Mouse (Mus musculus) layer of hippocampus, adult 8-10 months (tissue): ENCODE measurements around the gene Ttll3. TPM values are rescaled to one million over a fixed set of nuclear protein-coding genes. Genes with fewer than 3 reads are reported as not detected.

Experiments
- DNase-seq, 2 experiments: peaks; one replicate each; pipeline ENCODE4 v3.0.0; 2022; ENCODE audit warnings: low spot score in 2 of 2
- total RNA-seq, 4 experiments: library from RNA; stranded (reverse); gene quantifications; 2 replicates each; pipeline ENCODE4 v1.2.4; 2022

Ttll3 gene
- total RNA-seq, 4 experiments from 2014 or later, result 17.2 to 21.6 (median 19.6) TPM

DNA sequence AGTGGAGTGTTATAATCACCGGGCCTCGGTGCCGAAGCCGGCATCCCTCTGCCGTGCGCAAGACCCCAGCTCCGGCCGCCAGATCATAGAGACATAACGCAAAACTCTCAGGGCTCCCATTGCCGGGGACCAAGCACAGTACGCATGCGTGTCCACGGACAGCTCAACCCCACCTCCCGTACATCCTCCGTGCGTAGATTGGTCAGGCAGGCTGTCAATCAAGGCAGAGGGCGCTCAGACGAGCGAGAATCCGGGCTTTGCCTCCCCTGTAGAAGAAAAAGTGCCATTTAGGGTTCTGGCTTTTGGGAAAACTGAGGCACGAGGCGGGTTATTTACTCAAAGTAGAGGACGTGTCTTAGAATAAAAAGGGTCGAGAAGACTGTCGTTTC is 30.1 kb downstream of the Ttll3 start, which contains the start of gene Rpusd3:
TSS of gene Rpusd3 (minus strand) at position 142 of the 389 bp plus-strand sequence.
- peak; percentile 94 to 97 for DNase-seq

DNA sequence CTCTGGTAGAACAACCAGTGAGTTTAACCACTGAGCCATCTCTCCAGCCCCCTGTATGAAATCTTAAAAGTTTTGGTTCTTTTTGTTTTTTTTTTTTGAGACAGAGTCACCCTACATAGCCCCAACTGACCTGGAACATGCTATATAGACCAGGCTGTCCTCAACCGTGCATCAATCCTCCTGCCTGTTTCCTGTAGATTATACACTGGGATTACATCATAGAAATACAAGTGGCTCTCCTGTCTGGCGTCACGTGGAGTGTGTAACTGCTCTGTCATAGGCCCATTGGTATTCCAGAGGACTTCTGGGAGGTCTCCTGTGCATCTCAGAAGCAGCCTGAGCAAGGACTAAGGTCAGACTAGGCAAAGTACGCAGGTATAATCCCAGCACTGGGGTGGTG is 33.9 kb downstream of the Ttll3 start:
- DNase-seq, result no peak

DNA sequence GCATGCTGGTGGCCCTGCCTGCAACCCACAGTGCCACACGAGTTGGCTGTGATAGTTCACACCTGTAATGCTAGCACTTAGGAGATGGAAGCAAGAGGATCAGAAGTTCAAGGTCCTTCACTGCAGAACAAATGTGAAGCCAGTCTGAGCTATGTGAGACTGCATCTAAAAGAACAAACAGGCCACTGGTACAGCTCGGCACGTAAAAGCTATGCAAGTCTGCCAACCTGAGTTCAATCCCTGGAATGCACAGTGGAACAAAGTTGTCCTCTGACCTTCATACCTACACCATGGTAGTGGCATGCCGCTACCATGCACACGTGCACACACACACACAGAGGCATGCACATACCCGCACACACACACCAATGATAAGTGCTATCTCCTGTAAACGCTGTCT is 35.1 kb downstream of the Ttll3 start:
- DNase-seq, result no peak

DNA sequence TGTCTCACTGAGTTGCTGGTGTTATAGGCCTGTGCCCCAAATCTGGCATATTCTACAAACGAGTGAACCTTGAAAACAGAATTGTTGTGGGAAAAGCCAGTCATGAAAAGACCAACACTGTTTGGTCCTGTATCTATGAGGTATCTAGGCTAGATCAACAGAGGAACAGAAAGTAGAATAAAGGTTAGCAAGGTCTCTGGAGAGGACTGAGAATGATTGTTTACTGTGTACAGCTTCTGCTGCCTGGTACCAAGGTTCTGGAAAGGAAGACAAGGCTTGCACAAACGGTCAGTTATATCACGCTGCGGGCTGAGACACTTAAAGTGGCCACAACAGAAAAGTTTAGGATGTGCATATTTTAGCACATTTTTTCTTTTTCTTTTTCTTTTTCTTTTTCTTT is 37.6 kb downstream of the Ttll3 start:
- no peak for DNase-seq

DNA sequence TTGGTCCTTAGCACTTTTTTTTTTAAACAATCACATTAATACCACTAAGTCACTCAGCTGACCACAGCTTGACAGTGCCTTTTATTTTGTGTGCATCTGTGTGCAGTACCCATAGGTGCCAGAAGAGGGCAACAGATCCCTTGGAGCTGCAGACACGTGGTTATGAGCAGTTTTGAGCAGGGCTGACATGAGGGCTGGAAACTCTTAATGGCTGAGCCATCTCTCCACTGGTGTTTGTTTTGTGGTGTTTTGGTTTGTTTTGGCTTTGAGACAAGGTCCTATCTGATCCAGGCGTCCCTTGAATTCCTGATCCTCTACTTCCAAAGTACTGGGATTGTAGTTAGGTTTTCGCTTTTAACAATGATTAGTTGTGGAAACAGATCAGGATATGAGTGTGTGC is 38.3 kb downstream of the Ttll3 start:
- no peak for DNase-seq

DNA sequence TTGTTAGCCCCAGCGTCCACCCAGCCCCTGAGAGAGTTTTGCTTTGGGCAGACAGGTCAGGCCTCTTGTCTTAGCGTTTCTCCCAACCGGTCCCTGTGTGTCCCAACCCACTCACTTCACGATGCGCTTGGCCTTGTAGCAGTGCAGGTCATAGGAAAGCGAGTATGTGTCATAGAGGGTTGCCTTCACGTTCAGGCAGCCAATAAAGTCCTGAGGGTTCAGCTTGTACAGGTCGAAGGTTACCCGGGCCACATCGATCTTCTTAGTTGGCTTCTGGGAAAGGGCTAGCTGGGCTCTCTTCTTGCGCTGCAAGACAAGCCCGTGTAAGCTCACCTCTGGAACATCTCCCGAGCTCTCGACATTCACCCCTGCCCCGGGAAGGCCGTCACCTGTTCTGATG is 38.9 kb downstream of the Ttll3 start:
- DNase-seq, result no peak

DNA sequence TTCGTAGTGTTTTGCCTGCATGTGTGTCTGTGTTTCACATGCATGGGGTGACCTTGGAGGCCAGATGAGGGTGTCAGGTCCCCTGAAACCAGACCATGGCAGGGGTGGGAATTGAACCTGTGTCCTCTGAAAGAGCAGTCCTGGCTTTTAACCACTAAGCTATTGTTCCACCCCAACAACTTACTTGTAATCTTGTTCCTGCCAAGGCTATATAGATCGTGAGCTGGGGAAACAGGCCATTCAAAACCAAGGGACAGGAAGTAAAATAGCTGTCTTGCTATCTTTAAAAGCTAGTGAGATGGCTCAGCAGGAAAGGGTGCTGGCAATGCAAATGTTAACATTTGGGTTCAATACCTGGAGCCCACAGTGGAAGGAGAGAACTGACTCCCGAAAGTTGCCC is 40.9 kb downstream of the Ttll3 start:
- DNase-seq, result no peak

DNA sequence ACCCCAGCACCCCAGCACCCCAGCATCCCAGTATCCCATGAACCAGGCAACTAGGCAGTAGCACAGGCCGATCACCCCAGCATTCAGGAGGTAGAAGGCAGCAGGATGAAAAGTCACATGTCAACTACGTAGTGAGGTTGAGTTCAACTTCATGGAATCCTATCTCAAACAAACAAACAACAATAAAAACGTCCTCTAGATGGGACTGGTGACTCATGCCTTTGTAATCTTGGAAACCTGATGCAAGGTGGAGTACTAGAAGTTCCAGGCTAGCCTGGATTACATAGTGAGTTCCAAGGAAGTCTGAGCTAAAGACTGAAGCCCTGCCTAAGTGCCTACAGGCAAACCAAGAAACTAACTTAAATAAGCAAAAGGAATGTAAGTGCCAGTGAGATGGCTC is 41.8 kb downstream of the Ttll3 start:
- DNase-seq, result no peak

DNA sequence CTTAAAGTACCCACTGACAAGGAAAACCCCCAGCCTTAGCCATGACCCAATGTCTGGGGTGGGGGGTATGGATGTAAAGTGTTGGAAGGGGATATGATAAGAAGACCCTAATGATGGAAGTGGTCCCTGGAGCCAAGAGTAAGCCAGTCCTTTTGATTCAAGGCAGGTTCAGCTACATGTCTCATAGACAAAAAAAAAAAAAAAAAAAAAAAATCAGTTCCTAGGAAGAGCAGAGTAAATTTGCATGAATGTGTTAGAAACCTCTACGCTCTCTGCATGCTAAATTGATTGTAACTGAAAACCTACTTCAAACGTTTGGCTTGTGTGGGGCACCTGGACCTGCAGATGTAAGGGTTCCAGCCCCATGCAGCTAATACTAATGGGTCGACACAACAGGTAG is 42.7 kb downstream of the Ttll3 start:
- DNase-seq, result no peak

DNA sequence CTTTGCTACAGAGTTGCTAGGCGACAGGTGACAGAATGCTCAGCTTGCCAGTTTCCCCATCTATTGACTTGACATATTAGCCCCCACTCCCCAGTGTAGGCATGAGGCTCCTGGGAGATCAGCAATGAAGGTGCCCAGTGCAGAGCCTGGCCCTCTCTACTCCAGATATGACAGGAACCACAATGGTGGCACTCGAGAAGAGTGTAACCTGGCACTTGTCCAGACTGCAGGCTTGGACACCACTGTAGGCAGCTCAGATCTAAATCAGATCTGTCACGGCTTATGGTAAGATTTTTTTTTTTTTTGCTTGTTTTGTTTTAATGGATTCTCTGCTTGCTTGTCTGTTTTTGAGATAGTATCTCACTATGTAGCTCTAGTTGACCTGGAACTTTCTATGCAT is 44.6 kb downstream of the Ttll3 start:
- DNase-seq, result no peak

DNA sequence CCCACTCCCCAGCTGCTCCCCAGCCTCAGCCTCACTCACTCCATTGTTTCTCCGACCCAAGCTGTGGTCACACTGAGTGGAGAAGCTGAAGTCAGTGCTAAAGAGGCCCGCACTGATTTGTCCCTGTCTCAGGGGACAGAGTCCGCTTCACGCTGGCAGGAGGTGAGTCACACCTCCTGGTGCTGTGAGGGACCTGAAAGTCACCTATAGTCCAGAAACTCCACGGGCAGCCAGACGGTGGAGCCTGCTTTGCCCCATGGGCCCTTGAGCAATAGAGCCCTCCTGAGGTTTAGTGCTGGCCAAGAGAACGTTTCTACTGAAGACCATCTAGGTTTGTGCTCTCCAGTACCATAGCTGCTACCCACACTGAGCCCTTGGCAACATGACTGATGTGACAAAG is 45.6 kb downstream of the Ttll3 start:
- no peak for DNase-seq

DNA sequence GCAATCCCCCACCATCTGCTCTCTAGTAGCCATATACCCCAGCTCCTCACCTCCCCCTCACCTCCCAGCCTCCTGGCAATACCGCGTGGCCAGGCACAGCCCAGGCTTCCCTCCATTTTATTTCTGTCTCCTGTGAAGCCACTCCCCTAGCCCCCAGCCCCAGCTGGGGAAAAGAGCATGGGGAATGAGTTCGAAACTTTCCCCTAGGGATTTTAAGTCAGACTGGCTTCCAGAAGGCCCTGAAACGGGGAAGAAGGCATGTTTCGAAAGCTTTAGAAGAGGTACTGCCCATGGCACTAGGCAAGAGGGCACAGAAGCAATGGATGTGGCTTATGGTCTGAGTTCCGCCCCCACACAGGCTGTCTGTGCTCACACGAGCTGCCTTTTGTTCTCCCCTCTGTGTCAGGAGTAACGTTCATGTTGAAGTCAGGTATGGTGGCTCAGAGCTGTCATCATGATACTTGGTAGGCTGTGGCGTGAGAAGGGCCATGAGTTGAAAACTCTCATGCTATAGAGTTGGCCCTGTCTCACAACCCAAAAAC is 46.7 kb downstream of the Ttll3 start, which contains the start of gene Cidec:
TSS of gene Cidec (minus strand) at position 97 of the 542 bp plus-strand sequence.
- no peak for DNase-seq

DNA sequence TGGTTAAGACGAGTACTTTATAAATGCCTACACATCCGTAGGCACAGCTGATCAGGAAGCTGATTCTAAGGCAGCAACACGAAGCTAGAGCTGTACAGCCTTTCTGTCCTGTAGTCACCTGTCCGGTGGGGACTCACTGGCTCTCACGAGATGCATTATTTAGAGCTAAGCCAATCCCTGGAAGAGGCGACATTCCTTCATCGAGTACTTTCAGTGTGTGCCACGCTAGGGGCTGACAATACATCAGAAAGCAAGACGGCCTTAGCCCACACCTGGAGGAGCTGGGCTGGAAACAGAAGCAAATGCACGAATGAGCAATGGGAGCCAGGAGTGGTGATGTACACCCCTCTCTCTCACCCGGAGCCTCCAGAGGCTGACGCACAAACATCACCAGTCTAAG is 48.1 kb downstream of the Ttll3 start:
- DNase-seq, result no peak

DNA sequence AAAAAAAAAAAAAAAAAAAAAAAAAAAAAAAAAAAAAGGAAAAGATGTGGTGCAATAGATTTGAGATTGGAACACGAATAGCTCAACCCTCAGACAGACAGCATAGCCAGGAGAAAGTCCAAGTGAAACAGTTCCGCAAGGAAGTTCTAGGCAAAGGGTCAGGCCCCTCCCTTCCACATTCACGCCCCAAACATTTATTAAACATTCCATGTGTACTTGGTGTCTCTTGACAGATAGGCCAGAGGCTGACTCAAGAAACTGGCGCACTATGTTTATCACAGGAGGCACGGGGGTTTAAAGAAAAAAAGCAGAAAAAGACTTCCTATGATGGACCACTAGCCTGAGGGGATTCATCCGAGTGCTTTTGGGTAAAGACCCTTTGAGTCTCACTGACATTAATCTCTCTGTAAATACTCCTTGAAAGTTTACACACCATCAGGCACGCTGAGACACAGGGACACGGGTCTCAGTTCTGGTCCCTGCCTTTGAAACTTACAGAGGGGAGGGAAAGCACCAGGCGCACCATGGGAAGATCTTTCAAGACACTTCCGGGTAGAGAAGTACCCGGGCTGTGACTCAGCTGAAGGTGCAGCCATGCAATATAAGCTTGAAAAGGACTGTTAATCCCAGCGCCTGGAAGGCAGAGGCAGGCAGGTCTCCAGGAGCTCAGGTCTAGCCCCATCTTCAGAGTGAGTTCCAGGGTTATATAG is 49.8 kb downstream of the Ttll3 start:
- no peak for DNase-seq

DNA sequence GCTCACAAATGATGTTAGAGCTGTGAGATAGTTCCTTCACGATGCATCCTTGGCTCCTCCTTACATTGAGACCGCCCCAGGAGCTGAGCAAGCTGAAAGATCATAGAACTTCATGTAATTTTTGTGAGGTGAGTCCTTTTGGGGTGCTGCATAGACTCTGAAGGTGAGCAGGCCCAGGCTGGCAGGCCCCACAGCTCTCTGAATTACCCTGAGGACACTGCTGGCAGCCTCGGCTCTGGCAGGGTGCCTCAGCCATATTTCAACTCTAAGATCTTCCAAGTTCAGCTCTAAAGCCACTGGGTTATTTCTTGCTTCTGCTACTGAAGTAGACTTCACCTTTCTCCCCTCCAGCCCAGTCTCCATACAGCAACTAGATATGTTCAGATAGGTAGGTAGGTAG is 51.6 kb downstream of the Ttll3 start:
- DNase-seq, result no peak

DNA sequence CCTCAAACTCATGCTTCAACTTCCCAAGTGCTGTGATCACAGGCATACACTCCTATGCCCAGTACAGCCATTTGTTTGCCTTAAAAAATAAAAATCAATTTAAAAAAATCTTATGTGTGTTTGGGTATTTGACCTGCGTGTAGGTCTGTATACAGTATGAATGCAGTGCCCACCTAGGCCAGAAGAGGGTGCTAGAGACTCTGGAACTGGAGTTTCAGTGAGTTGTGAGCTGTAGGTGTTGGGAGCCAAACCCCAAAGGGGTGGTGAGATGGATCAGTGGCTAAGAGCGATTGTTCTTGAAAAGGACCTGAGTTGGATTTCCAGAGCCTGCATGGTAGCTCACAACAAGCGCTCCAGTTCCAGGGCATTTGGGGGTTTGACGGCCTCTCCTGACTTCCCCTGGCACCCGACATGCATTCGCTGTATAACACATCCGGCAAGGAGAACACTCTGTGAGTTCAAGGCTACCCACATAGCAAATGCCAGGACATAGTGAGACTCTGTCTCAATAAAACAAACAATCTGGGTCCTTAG is 52.2 kb downstream of the Ttll3 start:
- peak in 1 of 2 experiments; percentile 72 for DNase-seq

DNA sequence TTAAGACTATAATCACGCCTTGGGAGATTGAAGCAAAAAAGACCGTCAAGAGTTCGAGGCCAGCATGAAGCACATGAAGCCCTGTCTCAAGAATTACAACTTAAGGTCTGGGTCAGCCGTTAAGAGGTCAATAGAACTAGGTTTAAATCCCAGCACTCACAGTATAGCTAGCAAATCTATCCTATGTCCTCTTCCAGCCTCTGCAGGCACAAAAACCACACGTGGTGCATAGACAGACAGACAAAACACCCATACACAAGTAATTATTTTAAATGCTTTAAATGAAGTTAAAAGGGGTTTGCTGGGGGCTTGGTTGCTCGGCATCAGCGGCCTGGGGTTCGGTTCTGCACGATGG is 53.0 kb downstream of the Ttll3 start:
- no peak for DNase-seq

DNA sequence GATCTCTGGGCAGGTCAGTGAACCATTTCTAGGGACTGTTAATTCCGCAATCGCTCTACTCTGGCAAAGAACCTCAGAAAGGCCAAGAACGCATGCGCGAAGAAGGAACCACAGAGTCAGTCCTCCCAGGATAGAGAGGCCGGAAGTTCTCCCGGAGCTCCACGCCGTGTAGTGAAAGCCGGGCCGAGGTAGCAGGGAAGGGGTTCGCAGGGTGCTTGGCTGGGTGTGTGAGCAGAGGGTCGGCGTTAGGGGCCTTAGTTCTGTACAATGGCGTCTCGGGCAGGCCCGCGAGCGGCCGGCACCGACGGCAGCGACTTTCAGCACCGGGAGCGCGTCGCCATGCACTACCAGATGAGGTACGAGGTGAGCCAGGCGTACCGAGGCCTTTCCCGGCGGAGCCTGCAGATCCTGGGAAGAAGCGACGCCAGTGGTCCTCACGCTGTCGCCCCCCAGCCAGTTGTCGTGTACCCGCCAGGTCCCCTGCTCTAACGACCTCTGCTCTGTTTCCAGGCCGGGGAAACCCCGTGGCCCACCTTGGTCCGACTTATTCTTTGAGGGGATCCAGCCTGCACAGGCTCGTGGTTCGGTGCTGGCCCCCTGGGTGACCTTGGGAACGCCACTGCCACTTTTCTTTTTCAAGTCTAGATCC is 53.5 kb downstream of the Ttll3 start, which contains the start of gene Jagn1:
TSS of gene Jagn1 (plus strand) at position 128 of the 649 bp plus-strand sequence.
- DNase-seq, result peak; percentile 85 to 88

DNA sequence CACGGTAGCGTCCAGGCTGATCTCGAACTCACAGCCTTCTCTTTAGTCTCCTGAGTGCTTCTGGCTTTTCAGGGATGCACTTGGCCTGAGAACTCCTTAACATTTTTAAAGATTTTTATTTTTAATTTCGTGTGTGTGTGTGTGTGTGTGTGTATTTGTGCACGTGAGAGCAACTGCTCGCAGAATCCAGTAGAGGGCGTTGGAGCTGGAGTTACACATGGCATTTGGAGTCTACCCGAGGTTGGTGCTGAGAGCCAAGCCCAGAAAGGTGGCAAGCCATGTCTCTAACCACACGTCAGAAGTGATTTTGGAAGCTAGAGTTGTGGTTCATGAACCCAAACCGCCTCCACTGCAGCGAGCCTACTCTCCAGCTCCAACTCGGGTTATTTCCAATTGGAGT is 54.0 kb downstream of the Ttll3 start:
- DNase-seq, result no peak

DNA sequence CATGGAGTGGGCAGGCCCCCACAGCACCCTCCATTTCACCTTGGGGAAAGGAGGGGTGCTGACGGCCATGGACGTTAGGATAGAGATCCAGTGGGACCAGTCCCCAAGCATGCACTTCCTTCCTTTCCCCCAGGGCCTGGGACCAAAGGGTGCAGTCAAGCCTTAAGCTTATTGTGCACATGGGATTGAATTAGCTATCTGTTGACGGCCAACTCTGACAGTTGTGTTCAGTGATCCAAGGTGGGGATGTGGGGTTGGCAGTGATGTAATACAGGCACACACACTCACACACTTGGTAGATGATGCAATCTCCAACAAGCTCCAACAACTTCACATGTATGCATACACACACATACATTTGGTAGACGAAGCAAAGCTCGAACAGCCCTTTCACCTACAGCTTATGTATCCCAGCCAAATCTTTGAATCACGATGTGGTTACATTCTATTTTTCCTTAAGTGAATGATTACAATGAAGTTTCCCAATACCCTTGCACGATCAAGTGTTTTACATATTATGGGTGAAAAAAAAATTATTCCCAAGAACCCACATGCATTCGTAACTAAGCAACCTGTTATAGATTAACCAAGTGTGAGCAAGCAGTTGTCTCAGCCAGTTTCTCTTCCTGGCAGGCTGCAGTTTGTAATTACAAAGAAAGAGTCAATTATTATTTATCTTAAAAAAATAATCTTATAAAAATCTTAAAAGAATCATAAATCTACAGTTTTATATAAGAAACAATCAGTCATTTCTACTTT is 55.3 kb downstream of the Ttll3 start:
- DNase-seq, result no peak

DNA sequence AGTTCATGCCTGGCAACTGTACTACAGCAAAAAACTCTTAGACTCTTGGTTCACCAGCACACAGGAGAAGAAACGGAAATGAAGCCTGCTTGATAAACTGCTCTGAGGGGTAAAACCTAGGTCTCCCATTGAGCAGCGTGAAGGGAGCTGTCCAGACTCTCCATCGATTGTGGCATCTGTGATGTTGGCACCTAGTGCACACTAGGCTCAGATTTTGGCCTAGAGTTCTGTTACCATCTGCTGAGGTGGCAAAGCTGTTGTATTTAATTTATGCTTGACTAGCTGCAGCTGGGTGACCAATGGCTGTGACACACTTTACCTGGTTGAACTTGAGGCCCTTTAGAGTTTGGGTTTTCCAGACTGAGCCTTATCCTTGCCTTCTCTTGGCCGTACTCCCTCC is 58.6 kb downstream of the Ttll3 start:
- DNase-seq, result no peak

DNA sequence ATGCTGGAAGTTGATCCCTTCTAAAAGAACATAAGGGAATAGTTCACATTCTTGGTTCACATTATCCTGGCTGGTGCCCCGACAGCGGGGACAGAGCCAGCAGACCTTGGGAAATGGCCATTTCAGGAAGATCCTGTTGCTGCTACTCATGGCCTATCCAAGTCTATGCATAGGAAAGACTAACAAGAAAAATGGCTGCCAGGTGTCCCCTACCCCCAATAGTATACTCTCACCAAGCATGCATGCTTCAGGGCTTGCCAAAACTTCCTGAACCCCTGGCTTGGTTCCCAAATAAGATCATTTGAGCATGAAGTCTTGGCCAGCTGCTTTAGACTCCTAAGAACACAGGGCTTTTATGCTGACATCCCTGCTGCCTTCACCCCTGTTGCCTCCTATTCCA is 62.8 kb downstream of the Ttll3 start:
- no peak for DNase-seq
